Mouse (Mus musculus): Measurements from ENCODE around the gene Psg25. TPM values are rescaled to one million over a fixed set of nuclear protein-coding genes. Genes with fewer than 3 reads are reported as not detected.

The Psg25 gene
- polyA plus RNA-seq, 1 experiment from 2014 or later: not detected

Other genes with a start within 250 kb of the Psg25 start
- gene Psg18, start 177.3 kb downstream of the Psg25 start, polyA plus RNA-seq (2015; fragmentation: Nextera tagmentation; extraction: Ambion mirVana): not detected in 2 replicates
- gene Psg28, start 100.2 kb downstream of the Psg25 start, polyA plus RNA-seq (2015; fragmentation: Nextera tagmentation; extraction: Ambion mirVana): not detected in 2 replicates
- not detected in 2 replicates for gene Psg26, start 48.1 kb downstream of the Psg25 start, polyA plus RNA-seq (2015; fragmentation: Nextera tagmentation; extraction: Ambion mirVana)
- not detected in 2 replicates for gene Psg27, start 35.0 kb upstream of the Psg25 start, polyA plus RNA-seq (2015; fragmentation: Nextera tagmentation; extraction: Ambion mirVana)
- gene Psg23, start 84.2 kb upstream of the Psg25 start, polyA plus RNA-seq (2015; fragmentation: Nextera tagmentation; extraction: Ambion mirVana): not detected in 2 replicates
- gene Psg21, start 124.5 kb upstream of the Psg25 start, polyA plus RNA-seq (2015; fragmentation: Nextera tagmentation; extraction: Ambion mirVana): not detected in 2 replicates
- not detected in 2 replicates for gene Psg20, start 153.9 kb upstream of the Psg25 start, polyA plus RNA-seq (2015; fragmentation: Nextera tagmentation; extraction: Ambion mirVana)
- gene Psg22, start 185.8 kb upstream of the Psg25 start, polyA plus RNA-seq (2015; fragmentation: Nextera tagmentation; extraction: Ambion mirVana): 0.12 and 0.14 TPM in 2 replicates

Measured in liver, embryonic 16.5 days (tissue).